Mouse (Mus musculus): ENCODE data around the gene Adgrv1. TPM values are rescaled to one million over a fixed set of nuclear protein-coding genes. Genes with fewer than 3 reads are reported as not detected.
A peak's percentile ranks its signal among the peaks of the same experiment; 100 is the strongest.
"Not testable (repeated sequence)": the region's sequence is repeated elsewhere in the genome, so short reads cannot be mapped to it uniquely, and the experiment has no call there.

The Adgrv1 gene
- polyA plus RNA-seq, 1 experiment from 2014 or later = 0.83 TPM

DNA sequence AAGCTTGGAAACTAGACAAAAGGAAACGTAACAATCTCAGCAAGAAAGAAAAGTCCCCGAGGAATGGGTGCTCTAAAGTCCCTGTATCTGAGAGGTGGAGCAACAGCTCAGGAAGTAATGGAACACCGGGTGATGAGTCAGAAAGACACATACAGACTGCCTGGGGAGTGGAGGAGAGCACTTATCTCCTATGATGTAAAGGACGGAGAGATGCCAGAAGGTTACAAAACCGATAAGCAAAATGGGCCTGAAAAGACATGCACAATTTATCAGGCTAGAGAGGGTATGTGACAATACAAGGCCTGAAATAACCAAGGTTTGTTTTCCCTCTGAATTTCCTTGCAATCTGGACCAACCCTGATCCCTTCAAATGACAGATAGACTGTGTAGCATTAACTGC is 320.8 kb downstream of the Adgrv1 start:
- ATAC-seq = no peak
- H3K4me2 ChIP-seq (replicated peaks) = no peak overlapping the region
- H3K27ac ChIP-seq = no peak overlapping the region
- H3K4me1 ChIP-seq (replicated peaks) = no peaks in the 10 kb centered on the region
- H3K27me3 ChIP-seq (replicated peaks) = no peaks in the 10 kb centered on the region
- no peak overlapping the region for H3K9ac ChIP-seq
- H3K36me3 ChIP-seq = no peaks in the 10 kb centered on the region
- no peak overlapping the region for H3K4me3 ChIP-seq (replicated peaks)
- no peaks in the 10 kb centered on the region for H3K9me3 ChIP-seq
- 48% methylated on average over 5 of the region's 5 CpGs for WGBS

GRCm38 (mm10) chr13:81300851-81301250 is 332.1 kb downstream of the Adgrv1 start:
- Histone ChIP-seq H3K9ac (no peak overlapping the region), H3K36me3 (no peaks in the 10 kb centered on the region), H3K27ac (no peak overlapping the region), H3K4me1 (replicated peaks) (no peaks in the 10 kb centered on the region), H3K9me3 (no peaks in the 10 kb centered on the region), H3K27me3 (replicated peaks) (no peaks in the 10 kb centered on the region), H3K4me2 (replicated peaks) (no peak overlapping the region), H3K4me3 (replicated peaks) (no peak overlapping the region)
- ATAC-seq = no peak
- WGBS = 81% methylated on average over 1 of the region's 1 CpGs

- no peak for ATAC-seq
- Histone ChIP-seq H3K36me3 (no peaks in the 10 kb centered on the region), H3K4me3 (replicated peaks) (no peak overlapping the region), H3K27ac (no peak overlapping the region), H3K4me2 (replicated peaks) (no peak overlapping the region), H3K9me3 (no peaks in the 10 kb centered on the region), H3K27me3 (replicated peaks) (no peaks in the 10 kb centered on the region), H3K9ac (no peak overlapping the region), H3K4me1 (replicated peaks) (no peaks in the 10 kb centered on the region)
- WGBS = 47% methylated on average over 1 of the region's 1 CpGs
Observed at GRCm38 (mm10) chr13:81294106-81294505, 338.8 kb downstream of the Adgrv1 start.

DNA sequence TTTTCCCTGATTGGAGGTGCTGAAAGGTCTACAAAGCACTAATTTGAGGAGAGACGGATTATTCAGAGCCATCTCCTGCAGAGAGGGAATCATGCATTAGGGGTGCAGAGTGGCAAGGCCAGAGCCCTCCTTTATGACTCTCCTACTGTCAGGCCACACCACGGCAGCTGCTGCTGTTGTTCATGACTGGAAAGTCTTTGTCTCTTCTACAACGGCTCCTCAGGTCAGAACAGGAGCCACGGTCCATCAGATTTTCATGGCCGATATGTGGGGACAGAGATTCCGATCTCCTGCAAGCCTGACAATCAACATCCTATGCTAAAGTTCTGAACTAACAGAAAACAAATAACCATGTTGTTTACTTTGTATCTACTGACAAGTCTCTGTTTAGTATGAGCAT is 350.8 kb downstream of the Adgrv1 start:
- no peak overlapping the region for H3K27ac ChIP-seq
- H3K9me3 ChIP-seq = no peaks in the 10 kb centered on the region
- no peak overlapping the region for H3K9ac ChIP-seq
- 0 out of 2 replicates have a peak, but pooled peaks cover 4% of the 10 kb centered on the region for H3K4me1 ChIP-seq (replicated peaks)
- WGBS = 68% methylated on average over 6 of the region's 6 CpGs
- no peaks in the 10 kb centered on the region for H3K36me3 ChIP-seq
- ATAC-seq = no peak
- no peak overlapping the region for H3K4me3 ChIP-seq (replicated peaks)
- no peaks in the 10 kb centered on the region for H3K27me3 ChIP-seq (replicated peaks)
- no peak overlapping the region for H3K4me2 ChIP-seq (replicated peaks)

GRCm38 (mm10) chr13:81280650-81281229 is 352.2 kb downstream of the Adgrv1 start:
- H3K27ac ChIP-seq = no peak overlapping the region
- H3K9ac ChIP-seq = no peak overlapping the region
- WGBS = 93% methylated on average over 1 of the region's 1 CpGs

GRCm38 (mm10) chr13:81279351-81279736 is 353.6 kb downstream of the Adgrv1 start:
- Histone ChIP-seq H3K9ac (no peak overlapping the region), H3K36me3 (no peaks in the 10 kb centered on the region), H3K4me3 (replicated peaks) (no peak overlapping the region), H3K27me3 (replicated peaks) (no peaks in the 10 kb centered on the region), H3K4me1 (replicated peaks) (0 out of 2 replicates have a peak, but pooled peaks cover 4% of the 10 kb centered on the region), H3K27ac (0 out of 2 replicates have a peak overlapping the region, but pooled peaks have one; percentile 9), H3K4me2 (replicated peaks) (no peak overlapping the region), H3K9me3 (no peaks in the 10 kb centered on the region)
- WGBS = 55% methylated on average over 5 of the region's 5 CpGs
- ATAC-seq = peak; percentile 47; the same call in 1 of the 2 replicates

More at GRCm38 (mm10) chr13:81280650-81281229, 352.2 kb downstream of the Adgrv1 start:
- Histone ChIP-seq H3K9me3 (no peaks in the 10 kb centered on the region), H3K4me2 (replicated peaks) (no peak overlapping the region), H3K4me3 (replicated peaks) (no peak overlapping the region), H3K27me3 (replicated peaks) (no peaks in the 10 kb centered on the region), H3K36me3 (no peaks in the 10 kb centered on the region), H3K4me1 (replicated peaks) (0 out of 2 replicates have a peak, but pooled peaks cover 4% of the 10 kb centered on the region)
- ATAC-seq = no peak

GRCm38 (mm10) chr13:81278669-81279350 is 354.1 kb downstream of the Adgrv1 start:
- Histone ChIP-seq H3K4me2 (replicated peaks) (no peak overlapping the region), H3K36me3 (no peaks in the 10 kb centered on the region), H3K27me3 (replicated peaks) (no peaks in the 10 kb centered on the region), H3K27ac (0 out of 2 replicates have a peak overlapping the region, but pooled peaks have one; percentile 9), H3K4me3 (replicated peaks) (no peak overlapping the region), H3K4me1 (replicated peaks) (0 out of 2 replicates have a peak, but pooled peaks cover 4% of the 10 kb centered on the region), H3K9ac (no peak overlapping the region), H3K9me3 (no peaks in the 10 kb centered on the region)
- 36% methylated on average over 2 of the region's 2 CpGs for WGBS
- ATAC-seq = peak; percentile 66

DNA sequence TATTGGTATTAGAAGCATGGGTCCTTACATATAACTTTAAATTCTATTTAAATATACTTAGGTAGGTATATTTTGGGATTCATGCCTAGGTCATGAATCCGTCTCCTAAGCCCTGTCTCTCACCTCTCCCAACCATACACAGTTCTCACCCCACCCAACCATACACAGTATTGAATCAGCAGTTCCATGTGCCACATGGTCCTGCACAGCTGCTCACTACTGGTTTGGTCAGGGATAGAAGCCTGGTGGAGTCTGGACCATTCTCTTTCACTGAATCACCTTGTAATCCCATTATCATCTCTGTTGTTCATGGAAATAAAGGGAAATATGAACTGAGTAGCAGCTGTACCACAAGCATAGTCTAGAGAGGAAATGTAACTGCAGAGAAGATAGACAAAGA is 359.1 kb downstream of the Adgrv1 start:
- Histone ChIP-seq H3K27ac (no peak overlapping the region), H3K9me3 (no peaks in the 10 kb centered on the region), H3K4me3 (replicated peaks) (no peak overlapping the region), H3K27me3 (replicated peaks) (no peaks in the 10 kb centered on the region), H3K4me2 (replicated peaks) (no peak overlapping the region), H3K4me1 (replicated peaks) (no peaks in the 10 kb centered on the region), H3K36me3 (no peaks in the 10 kb centered on the region), H3K9ac (no peak overlapping the region)
- WGBS = 84% methylated on average over 1 of the region's 1 CpGs
- no peak for ATAC-seq

- no peak overlapping the region for H3K4me2 ChIP-seq (replicated peaks)
- H3K36me3 ChIP-seq = no peaks in the 10 kb centered on the region
- no peak overlapping the region for H3K27ac ChIP-seq
- no peaks in the 10 kb centered on the region for H3K9me3 ChIP-seq
- no peak overlapping the region for H3K4me3 ChIP-seq (replicated peaks)
- H3K9ac ChIP-seq = no peak overlapping the region
- H3K4me1 ChIP-seq (replicated peaks) = no peaks in the 10 kb centered on the region
- no peaks in the 10 kb centered on the region for H3K27me3 ChIP-seq (replicated peaks)
- no peak for ATAC-seq
- 80% methylated on average over 6 of the region's 6 CpGs for WGBS
Observed at GRCm38 (mm10) chr13:81270396-81270795, 362.6 kb downstream of the Adgrv1 start.

GRCm38 (mm10) chr13:81269056-81269455 is 363.9 kb downstream of the Adgrv1 start:
- Histone ChIP-seq H3K4me2 (replicated peaks) (no peak overlapping the region), H3K27ac (no peak overlapping the region), H3K27me3 (replicated peaks) (no peaks in the 10 kb centered on the region), H3K4me1 (replicated peaks) (no peaks in the 10 kb centered on the region), H3K9ac (no peak overlapping the region), H3K36me3 (no peaks in the 10 kb centered on the region), H3K4me3 (replicated peaks) (no peak overlapping the region), H3K9me3 (no peaks in the 10 kb centered on the region)
- no peak for ATAC-seq
- WGBS = 84% methylated on average over 6 of the region's 6 CpGs

DNA sequence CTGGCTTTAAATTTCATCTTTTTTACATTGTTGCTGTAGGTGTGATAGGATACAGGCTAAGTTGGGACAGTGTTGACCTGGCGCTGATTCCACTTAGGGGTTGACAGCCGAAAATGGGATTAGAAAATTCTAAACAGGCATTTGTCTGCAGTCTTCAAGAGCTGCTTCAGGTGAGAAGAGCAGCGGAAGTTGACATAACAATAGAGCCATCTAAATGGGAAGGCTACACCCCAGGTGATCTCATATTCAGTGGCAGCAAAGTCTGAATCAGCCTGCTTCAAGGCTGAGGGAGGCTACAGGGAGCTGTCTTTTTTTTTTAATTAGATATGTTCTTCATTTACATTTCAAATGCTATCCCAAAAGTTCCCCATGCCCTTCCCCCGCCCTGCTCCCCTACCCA is 365.5 kb downstream of the Adgrv1 start:
- not testable (repeated sequence) for H3K9me3 ChIP-seq; H3K9ac ChIP-seq; H3K4me1 ChIP-seq (replicated peaks); H3K4me2 ChIP-seq (replicated peaks); H3K27me3 ChIP-seq (replicated peaks); H3K27ac ChIP-seq; H3K36me3 ChIP-seq; H3K4me3 ChIP-seq (replicated peaks); ATAC-seq
- WGBS = 83% methylated on average over 4 of the region's 4 CpGs

GRCm38 (mm10) chr13:81264465-81264864 is 368.5 kb downstream of the Adgrv1 start:
- Histone ChIP-seq H3K27ac (no peak overlapping the region), H3K4me1 (replicated peaks) (no peaks in the 10 kb centered on the region), H3K9me3 (no peaks in the 10 kb centered on the region), H3K36me3 (no peaks in the 10 kb centered on the region), H3K27me3 (replicated peaks) (no peaks in the 10 kb centered on the region), H3K4me3 (replicated peaks) (no peak overlapping the region), H3K4me2 (replicated peaks) (no peak overlapping the region), H3K9ac (no peak overlapping the region)
- no peak for ATAC-seq
- WGBS = 78% methylated on average over 1 of the region's 1 CpGs

DNA sequence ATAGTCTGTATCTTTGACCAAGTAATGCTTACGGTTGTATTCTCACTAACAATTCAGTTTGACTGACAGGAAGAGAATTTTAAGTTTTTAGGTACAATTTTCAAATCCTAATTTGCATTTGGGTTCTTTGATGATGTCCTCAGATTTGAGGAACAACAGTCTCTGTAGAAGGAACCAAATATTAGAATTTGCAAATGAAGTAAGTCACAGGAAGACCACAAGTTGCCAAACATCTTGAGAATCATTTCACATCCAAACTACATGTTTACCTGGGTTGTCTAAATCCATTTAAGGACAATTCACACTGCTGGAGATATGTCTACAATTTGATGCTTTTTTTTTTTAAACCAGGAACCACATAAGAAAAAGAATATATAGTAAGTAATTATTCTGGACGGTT is 391.8 kb downstream of the Adgrv1 start:
- H3K27ac ChIP-seq = no peak overlapping the region
- 87% methylated on average over 2 of the region's 2 CpGs for WGBS
- no peak overlapping the region for H3K9ac ChIP-seq
- H3K9me3 ChIP-seq = no peaks in the 10 kb centered on the region
- H3K36me3 ChIP-seq = no peaks in the 10 kb centered on the region
- no peaks in the 10 kb centered on the region for H3K27me3 ChIP-seq (replicated peaks)
- no peak overlapping the region for H3K4me2 ChIP-seq (replicated peaks)
- H3K4me3 ChIP-seq (replicated peaks) = no peak overlapping the region
- no peaks in the 10 kb centered on the region for H3K4me1 ChIP-seq (replicated peaks)
- no peak for ATAC-seq

Measured in intestine, embryonic 15.5 days (tissue).